Mouse (Mus musculus): ENCODE measurements around the gene Unc5cl. TPM values are rescaled to one million over a fixed set of nuclear protein-coding genes. Genes with fewer than 3 reads are reported as not detected.
"Not testable (repeated sequence)": the region's sequence is repeated elsewhere in the genome, so short reads cannot be mapped to it uniquely, and the experiment has no call there.

Gene Unc5cl
- polyA plus RNA-seq, 2 experiments: 3.0 to 4.8 TPM

DNA sequence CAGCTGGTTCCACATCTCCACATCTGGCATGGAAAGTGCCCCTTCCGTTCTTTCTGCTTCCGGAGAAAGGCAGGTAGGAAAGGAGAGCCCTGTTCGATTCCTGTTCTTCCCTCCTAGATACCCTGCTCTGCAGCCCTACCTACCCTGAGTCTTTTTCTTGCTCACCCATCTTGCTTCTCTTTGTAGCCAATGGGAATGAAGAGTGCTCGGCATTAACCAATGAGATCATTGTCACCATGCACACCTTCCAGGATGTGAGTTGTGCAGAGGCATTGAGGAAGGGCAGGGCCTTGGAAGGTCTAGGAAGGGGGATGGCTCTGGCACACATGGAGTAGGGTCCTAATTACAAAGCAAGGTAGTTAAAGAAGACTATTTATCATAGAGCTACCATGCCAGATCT, 8.7 kb downstream of the Unc5cl start:
- 81% methylated on average over 4 of the region's 4 CpGs for WGBS (ENCODE audit: insufficient replicate concordance)
- Histone ChIP-seq H3K27me3 (ENCODE audit: control insufficient read depth, insufficient read depth, low read length) (peaks cover 2% of the 10 kb centered on the region; the same call in 1 of the 2 replicates), H3K36me3 (replicated peaks; ENCODE audit: control insufficient read depth, insufficient read depth, low read depth) (no peaks in the 10 kb centered on the region), H3K4me3 (ENCODE audit: insufficient read depth in 1 of 2, low read depth in 2 of 2, low read length in 2 of 2) (no peak overlapping the region), H3K4me2 (ENCODE audit: low read depth) (no peak overlapping the region), H3K27ac (no peak overlapping the region), H3K4me1 (replicated peaks; ENCODE audit: control insufficient read depth in 2 of 2, insufficient read depth in 2 of 2, low read length in 1 of 2) (peaks cover 3 to 7% of the 10 kb centered on the region in 2 experiments; a peak in 3 of 4 replicates), H3K9ac (replicated peaks) (no peak overlapping the region), H3K9me3 (ENCODE audit: control insufficient read depth, low read length) (no peaks in the 10 kb centered on the region)
- TF ChIP-seq CTCF (IDR thresholded peaks at IDR 0.05; ENCODE audit: low read depth): no peak
- TF ChIP-seq EP300 (IDR thresholded peaks at IDR 0.05; ENCODE audit: low read depth): no peak
- no peak for DNase-seq (ENCODE audit: low read depth in 3 of 3, low spot score in 3 of 3)
- no peak for ATAC-seq (ENCODE audit: insufficient read depth)

DNA sequence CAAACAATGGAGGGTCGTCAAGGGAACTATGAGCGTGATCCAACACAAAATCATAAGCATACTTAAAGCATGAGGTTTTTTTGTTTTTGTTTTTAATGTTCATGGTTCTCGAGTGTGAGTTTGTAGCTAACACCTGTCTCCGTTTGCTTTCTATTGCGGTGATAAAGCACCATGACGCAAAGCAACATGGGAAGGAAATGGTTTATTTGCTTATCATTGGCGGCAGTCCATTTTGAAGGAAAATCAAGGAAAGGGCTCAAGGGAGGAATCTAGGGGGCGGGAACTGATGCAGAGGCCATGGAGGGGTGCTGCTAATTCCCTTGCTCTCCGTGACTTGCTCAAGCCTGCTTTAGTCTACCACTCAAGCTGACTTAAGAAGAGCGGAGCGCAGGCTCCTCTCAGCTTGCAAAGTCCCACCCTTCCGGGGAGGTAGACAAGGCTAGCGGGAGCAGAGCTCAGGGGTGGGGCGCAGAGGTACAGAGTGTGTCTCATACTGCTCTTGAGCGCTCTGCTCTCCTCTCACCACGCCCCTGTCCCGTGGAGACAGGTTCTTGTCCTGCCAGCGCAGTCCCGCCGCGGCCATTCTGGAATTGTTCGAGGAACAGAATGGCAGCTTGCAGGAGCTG, 12.2 kb downstream of the Unc5cl start:
- Histone ChIP-seq H3K36me3 (replicated peaks; ENCODE audit: control insufficient read depth, insufficient read depth, low read depth) (no peaks in the 10 kb centered on the region), H3K4me1 (replicated peaks; ENCODE audit: control insufficient read depth in 2 of 2, insufficient read depth in 2 of 2, low read length in 1 of 2) (peaks cover 3 to 7% of the 10 kb centered on the region in 2 experiments; a peak in 3 of 4 replicates), H3K4me2 (ENCODE audit: low read depth) (peak overlapping the region; percentile 76), H3K4me3 (ENCODE audit: insufficient read depth in 1 of 2, low read depth in 2 of 2, low read length in 2 of 2) (peak overlapping the region; percentile 51 to 52), H3K9ac (replicated peaks) (peak overlapping the region; percentile 43), H3K27ac (peak overlapping the region; percentile 36), H3K27me3 (ENCODE audit: control insufficient read depth, insufficient read depth, low read length) (peaks cover 2% of the 10 kb centered on the region; the same call in 1 of the 2 replicates), H3K9me3 (ENCODE audit: control insufficient read depth, low read length) (no peaks in the 10 kb centered on the region)
- 21% methylated on average over 22 of the region's 22 CpGs for WGBS (ENCODE audit: insufficient replicate concordance)
- ATAC-seq (ENCODE audit: insufficient read depth): peak; percentile 94
- DNase-seq (ENCODE audit: low read depth in 3 of 3, low spot score in 3 of 3): peak in 1 of 3 experiments; percentile 69
- TF ChIP-seq CTCF (IDR thresholded peaks at IDR 0.05; ENCODE audit: low read depth) (no peak), EP300 (IDR thresholded peaks at IDR 0.05; ENCODE audit: low read depth) (no peak)

DNA sequence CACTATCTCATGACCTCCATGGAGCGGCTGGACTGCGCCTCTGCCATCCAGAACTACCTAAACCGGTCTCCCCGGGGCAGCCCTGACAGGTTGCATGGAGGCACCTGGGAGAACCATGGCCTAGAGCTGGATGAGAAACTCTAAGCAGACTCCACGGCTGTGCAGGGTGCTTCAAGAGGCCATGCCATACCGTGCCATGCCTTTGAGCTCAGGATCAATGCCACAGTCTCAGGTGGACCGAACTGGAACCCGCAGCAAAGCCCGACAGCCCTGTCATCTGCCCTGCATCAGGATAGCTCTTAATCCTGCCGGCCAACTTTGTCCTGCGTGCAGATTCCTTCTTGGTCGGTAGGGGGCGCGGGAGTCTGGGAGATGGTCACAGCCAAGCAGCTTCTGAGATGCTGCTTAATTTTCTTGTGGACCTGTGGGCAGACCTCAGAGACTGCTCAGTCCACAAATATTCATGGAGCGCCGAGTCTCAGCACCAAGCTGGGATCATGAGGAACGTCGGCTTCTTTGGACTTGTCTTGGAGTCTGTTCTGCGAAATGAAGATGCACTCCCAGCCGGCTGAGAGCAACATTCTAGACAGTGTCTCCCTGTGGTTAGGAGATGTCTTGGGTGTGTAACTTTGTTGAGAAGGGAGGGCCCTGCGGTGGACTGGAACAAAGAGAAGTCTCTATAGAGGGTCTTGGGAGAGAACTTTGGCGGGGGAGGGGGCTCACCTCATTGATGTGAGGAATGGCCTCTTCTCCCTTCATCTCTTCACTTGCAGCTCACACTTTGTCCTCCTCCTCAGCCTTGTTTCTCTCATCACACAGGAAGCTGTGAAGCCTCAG, 12.9 kb downstream of the Unc5cl start:
- Histone ChIP-seq H3K4me3 (ENCODE audit: insufficient read depth in 1 of 2, low read depth in 2 of 2, low read length in 2 of 2) (peak overlapping the region; percentile 51 to 52), H3K36me3 (replicated peaks; ENCODE audit: control insufficient read depth, insufficient read depth, low read depth) (no peaks in the 10 kb centered on the region), H3K4me2 (ENCODE audit: low read depth) (peak overlapping the region; percentile 76), H3K9me3 (ENCODE audit: control insufficient read depth, low read length) (no peaks in the 10 kb centered on the region), H3K27ac (peak overlapping the region; percentile 36), H3K27me3 (ENCODE audit: control insufficient read depth, insufficient read depth, low read length) (peaks cover 2% of the 10 kb centered on the region; the same call in 1 of the 2 replicates), H3K9ac (replicated peaks) (peak overlapping the region; percentile 43), H3K4me1 (replicated peaks; ENCODE audit: control insufficient read depth in 2 of 2, insufficient read depth in 2 of 2, low read length in 1 of 2) (peaks cover 3 to 7% of the 10 kb centered on the region in 2 experiments; a peak in 3 of 4 replicates)
- TF ChIP-seq CTCF (IDR thresholded peaks at IDR 0.05; ENCODE audit: low read depth) (peak; percentile 99), EP300 (IDR thresholded peaks at IDR 0.05; ENCODE audit: low read depth) (no peak)
- peak; percentile 77 for ATAC-seq (ENCODE audit: insufficient read depth)
- DNase-seq (ENCODE audit: low read depth in 3 of 3, low spot score in 3 of 3): peak; percentile 36 to 68 (median 42)
- WGBS (ENCODE audit: insufficient replicate concordance): 5% methylated on average over 22 of the region's 22 CpGs

DNA sequence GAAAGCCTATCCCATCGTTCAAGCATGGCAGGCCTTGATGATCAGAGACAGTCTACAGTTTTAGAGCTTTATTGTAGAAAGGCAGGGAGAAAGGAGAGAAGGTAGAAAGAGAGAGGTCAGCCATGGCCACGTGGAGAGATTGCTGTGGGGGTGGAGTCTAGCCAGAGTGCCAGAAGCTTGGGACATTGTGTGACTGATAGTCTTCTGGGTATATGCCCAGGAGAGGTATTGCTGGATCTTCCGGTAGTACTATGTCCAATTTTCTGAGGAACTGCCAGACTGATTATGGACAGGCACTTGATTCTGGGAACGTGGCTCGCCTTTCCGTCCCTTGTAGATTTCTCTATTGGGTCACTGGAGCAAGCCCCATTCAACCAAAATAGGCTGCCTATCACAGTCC, 19.6 kb downstream of the Unc5cl start:
- H3K4me1 ChIP-seq (replicated peaks; ENCODE audit: control insufficient read depth in 2 of 2, insufficient read depth in 2 of 2, low read length in 1 of 2); ATAC-seq (ENCODE audit: insufficient read depth); H3K27me3 ChIP-seq (ENCODE audit: control insufficient read depth, insufficient read depth, low read length); H3K4me2 ChIP-seq (ENCODE audit: low read depth); H3K9ac ChIP-seq (replicated peaks); H3K4me3 ChIP-seq (ENCODE audit: insufficient read depth in 1 of 2, low read depth in 2 of 2, low read length in 2 of 2); DNase-seq (ENCODE audit: low read depth in 3 of 3, low spot score in 3 of 3); H3K9me3 ChIP-seq (ENCODE audit: control insufficient read depth, low read length); H3K36me3 ChIP-seq (replicated peaks; ENCODE audit: control insufficient read depth, insufficient read depth, low read depth); H3K27ac ChIP-seq: not testable (repeated sequence)
- WGBS (ENCODE audit: insufficient replicate concordance): 76% methylated on average over 6 of the region's 6 CpGs

DNA sequence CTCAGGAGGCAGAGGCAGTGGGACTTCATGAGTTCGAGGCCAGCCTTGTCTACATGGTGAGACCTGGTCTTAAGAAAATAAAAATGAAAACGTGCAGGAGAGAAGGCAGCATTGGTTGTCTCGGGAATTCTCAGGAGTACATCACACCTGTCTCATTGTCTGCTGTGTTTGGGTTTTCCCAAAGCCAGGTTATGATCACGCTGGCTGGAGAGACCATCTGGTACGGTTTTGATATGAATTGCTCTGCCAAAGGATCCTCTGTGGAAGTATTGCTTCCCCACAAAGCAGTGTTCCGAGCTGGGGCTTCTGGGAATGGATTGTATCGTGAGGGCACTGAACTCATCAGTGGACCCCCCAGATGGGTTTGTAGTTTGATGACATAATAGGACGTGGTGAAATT, 20.7 kb downstream of the Unc5cl start:
- ATAC-seq (ENCODE audit: insufficient read depth) (no peak), DNase-seq (ENCODE audit: low read depth in 3 of 3, low spot score in 3 of 3) (no peak)
- no peaks in the 10 kb centered on the region for H3K9me3 ChIP-seq (ENCODE audit: control insufficient read depth, low read length)
- no peak overlapping the region for H3K4me3 ChIP-seq (ENCODE audit: insufficient read depth in 1 of 2, low read depth in 2 of 2, low read length in 2 of 2)
- TF ChIP-seq CTCF (IDR thresholded peaks at IDR 0.05; ENCODE audit: low read depth) (no peak), EP300 (IDR thresholded peaks at IDR 0.05; ENCODE audit: low read depth) (no peak)
- H3K36me3 ChIP-seq (replicated peaks; ENCODE audit: control insufficient read depth, insufficient read depth, low read depth): no peaks in the 10 kb centered on the region
- no peak overlapping the region for H3K4me2 ChIP-seq (ENCODE audit: low read depth)
- no peaks in the 10 kb centered on the region for H3K4me1 ChIP-seq (replicated peaks; ENCODE audit: control insufficient read depth in 2 of 2, insufficient read depth in 2 of 2, low read length in 1 of 2)
- 51% methylated on average over 8 of the region's 8 CpGs for WGBS (ENCODE audit: insufficient replicate concordance)
- no peak overlapping the region for H3K27ac ChIP-seq
- H3K27me3 ChIP-seq (ENCODE audit: control insufficient read depth, insufficient read depth, low read length): no peaks in the 10 kb centered on the region
- no peak overlapping the region for H3K9ac ChIP-seq (replicated peaks)

Measured in liver, embryonic 14.5 days (tissue).